Mouse (Mus musculus) right cerebral cortex, postnatal 36 days (tissue): ENCODE data around the gene Muc1.

Experiments
- DNase-seq, 2 experiments: peaks; one replicate each; pipeline ENCODE4 v3.0.0; 2022; ENCODE audit warnings: low spot score in 2 of 2, mixed read lengths in 1 of 2

The Muc1 gene

DNA sequence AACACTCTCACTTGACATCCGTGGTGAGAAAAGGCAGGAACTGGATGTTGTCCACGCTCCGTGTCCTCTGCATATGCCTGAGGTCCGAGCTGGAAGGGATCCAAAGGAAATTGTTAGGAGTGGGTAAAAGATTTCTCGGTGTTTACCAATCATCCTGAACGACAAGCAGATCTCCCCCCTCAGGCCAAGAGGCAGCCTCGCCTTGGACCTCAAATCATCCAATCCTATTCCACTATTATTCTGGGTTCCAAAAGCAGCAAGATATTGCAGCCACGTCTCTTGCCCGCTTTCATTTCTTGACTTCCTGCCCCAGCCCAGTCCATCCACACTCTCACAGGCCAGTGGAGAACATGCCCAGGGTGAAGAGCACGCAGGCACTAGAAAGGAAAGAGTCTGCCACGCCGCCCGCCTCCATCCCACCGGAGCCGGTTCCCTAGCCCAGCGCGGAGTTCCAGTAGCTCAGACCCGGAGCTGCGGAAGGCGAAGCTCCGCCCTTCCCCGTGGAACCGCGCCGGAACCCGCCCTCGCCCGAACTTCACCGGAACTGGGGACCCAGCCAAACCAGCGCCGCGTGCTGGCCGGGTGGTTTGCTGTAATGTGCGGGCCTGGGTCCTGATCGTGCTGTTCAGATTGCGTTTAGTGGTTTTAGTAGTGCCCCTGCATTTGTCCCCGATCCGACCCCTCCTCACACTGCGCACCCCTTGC lies 41.3 kb downstream of the Muc1 start, which contains the start of gene Slc50a1:
TSS of gene Slc50a1 (minus strand) at position 520 of the 705 bp plus-strand sequence.
- peak; percentile 73 to 77 for DNase-seq

DNA sequence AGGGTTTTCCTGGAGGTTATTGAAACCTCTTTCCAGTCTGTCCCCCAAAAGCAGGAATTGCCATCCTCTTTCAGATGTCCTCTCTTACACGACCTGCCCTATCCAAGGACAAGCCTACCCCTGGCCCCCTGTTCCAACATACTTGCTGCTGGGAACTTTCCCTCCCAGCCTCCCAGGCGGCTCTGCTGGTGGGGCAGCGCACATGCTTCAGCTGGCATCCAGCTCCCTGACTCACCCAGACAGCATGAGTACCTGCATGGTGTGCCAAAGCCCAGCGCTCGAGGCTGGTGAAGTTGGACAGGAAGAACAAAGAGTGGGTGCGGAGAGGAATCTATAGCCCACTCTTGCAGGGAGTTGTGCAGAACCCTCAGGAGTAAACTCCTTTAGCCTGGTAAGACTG lies 42.0 kb downstream of the Muc1 start:
- DNase-seq: peak; percentile 73 to 76

DNA sequence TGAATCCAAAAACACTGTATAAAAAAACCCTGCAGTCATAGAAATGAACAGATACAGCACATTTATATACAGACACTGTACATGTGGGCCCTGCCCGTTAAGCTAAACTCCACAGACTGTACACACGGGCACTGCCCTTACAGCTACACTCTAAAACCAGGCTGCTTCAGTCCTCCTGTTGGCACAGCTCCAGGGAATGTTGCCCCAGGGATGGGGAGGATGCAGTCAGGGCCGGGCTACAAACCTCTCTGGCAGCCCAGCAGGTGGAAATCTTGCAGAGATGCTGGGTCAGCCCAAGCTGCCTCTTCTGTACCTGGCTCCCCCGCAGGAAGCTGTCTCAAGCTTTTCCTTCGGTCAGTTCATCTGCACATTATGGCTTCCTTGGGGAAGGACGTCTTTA lies 42.9 kb downstream of the Muc1 start:
- DNase-seq: no peak

DNA sequence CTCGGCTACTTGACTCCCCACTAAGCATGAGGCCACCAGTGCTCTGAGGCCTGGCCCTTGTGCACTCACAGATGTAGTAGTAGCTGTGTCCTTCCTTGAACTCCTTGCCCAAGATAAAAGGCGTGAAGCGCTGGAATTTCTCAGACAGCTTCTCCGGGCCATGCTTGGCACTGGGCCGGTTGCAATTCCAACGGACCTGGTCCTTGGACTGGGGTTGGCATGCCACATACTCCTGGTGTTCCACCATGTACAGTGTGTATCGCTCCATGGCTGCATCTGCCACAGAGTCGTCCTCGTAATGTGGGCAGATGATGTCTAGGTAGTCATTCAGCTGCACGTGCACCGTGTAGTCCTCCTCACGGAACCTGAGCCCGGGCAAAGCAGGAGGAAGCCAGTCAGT lies 47.2 kb downstream of the Muc1 start:
- DNase-seq: no peak

DNA sequence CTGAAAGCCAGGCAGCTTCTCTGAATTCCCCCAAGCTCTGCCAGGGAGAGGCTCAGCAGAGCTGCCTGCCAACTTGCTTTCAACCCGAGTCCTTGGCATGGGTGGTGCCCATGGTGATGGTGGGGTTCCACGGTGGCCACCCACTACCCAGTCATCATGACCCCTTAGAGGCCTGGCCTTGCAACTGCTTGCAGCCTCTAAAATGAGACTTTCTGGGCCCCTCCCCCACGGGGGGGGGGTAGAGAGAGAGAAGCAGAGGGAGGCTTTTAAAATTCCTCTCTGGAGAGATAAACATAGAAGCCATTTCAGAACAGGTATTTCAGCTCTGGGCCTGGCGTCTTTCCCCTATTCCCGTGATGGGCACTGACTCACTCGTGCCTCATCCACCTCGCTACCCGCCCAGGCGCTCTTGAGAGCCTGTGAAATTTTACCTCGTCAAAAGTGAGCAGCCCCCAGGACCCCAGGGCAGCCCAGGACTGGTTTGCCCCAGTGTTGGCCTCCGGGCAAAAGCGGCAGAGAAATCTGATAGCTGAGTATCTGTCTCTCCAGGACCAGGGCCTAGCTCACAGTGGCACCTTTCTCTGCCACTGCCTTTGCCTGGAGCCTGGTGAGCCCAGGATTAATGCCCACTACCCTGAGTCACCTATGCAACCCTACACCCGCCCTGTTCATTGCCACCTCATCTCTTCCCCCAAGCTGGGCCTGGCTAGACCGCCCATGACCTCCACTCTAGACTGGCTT lies 48.6 kb downstream of the Muc1 start:
- peak in 1 of 2 experiments; percentile 22 for DNase-seq

DNA sequence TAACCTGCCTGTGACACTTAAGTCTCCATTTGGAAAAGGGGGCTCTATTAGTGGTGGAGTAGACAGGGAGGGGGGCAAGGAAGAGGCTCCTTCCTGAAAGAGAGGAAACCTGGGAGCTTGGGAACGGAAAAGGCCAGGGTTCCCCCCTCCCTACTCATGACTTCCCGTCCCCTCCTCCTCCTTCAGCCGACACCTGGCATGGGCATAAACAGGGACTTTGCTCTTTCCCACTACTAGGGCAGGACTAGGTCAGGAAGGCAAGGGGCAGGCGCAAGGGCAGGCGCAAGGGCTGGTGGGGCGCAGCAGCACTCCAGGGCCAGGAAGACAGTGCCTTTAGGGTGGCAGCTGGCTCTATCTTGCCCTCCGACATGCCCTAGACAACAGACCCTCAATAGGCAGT lies 49.2 kb downstream of the Muc1 start:
- no peak for DNase-seq

DNA sequence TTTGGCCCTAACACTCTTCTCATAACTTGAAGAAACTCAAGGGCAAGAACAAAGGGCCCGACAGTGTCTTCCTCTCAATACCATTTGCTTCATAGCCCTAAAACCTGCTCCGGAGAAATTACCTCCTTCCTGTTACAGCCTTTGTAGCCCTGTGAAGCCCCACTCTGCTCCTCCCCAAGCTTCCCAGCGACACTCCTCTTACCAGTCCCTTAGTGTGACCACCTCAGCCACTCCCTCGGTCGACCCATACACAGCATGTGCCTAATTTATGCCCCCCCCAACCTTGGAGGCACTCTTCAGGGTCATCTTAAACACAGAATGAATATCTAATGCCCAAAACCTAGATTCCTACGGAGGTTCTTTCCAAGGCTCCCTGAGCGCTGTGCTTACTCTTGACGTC lies 49.8 kb downstream of the Muc1 start:
- no peak for DNase-seq

DNA sequence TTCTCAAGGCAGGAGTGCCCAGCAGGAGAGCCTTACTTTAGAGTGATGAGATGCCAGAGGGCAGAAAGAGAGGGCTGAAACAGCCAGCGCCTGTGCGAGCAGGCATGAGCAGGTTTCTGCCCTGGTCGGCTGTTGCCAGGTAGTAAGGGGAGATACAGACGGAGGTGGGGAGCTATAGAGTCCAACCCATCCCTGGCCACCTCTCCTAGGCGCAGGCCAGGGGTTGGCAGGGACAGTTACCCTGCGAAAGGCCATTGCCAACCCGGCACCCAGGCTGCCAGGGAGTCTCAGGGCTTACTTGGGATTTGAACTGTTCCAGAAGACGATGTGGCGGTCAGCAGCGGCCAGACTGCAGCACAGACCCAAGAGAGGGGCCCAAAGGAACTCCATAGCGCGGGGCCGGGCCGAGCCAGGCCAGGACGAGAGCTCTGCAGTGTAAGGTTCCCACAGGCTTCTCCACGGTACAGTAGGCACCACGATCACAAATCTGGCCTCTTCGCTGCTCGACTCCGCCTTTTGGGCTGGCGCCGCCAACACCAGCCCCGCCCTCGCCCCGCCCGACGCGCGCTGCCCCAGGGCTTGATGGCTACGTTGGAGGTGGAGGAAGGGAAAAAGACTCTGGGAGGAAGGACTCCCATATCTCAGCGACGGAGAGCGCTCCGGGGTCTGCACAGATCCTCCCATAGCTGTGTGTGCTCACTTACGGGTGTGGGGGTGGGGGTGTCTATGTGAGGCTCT lies 50.5 kb downstream of the Muc1 start:
- DNase-seq: peak; percentile 68 to 69

DNA sequence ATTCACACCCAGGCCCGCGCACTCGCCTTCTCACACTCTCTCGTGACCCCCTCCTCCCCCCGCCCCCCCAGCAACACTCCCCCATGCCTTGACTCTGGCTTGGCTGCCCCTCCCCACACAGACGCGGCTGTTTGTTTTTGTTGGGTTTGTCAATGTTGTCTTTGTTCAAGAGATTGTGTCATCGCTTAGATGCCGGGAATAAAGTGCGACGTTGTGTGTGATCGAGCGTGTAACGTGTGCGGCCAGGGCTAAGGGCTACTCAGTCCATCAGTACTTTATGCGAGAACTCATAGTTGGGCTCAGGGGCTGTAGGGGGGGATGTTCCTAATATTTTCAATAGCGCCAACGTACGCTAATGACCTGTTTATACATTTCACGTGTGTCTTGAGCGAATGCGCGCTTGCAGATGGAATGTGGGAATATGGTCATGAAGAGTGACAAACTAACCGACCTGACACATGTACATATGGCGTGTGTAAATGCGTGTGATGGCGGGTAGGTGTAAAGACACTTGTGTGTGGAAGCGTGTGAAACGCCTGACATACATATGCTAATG lies 51.3 kb downstream of the Muc1 start:
- DNase-seq: no peak

DNA sequence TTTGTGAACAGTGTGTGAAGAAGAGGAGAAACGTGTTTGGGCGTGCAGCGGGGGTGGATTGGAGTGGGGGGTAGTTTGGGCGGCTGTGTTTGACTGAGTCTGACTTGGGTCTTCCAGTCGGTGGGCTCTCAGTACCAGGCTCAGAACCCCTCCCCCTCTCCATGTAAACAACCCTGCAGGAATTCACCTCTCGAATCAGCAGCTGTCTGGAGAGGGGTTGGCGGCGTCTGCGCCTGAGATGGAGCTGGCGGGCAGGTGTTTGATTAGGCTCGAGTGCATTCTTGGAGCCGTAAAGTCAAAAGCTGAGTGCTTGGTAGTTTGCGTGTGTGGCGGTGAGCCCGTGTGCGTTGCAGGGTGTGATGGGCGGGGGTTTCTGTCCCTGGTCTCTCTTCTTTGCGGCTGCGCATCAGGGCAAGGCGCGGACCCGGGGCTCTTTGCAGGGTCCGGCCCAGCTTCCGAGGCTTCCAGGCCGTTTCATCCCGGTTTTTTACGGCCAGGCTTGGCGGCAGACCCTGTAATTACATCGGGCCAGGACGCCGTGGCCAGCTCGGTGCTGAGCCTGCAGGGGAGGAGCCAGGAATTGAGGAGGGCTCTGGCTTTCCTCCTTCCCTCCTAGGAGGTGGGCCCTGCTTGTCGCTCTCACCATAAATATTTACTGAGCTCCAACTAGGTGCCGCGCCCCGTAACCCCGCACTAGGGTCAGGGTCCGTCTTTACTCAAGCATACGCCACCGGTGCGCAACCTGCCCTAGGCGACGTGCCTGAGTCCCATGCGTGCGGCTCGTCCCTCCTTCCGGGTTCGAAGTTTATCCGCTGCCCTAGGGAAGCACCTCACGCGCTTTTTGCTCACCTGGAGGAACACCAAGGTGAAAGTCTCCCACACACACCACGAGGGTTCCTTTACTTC lies 52.0 kb downstream of the Muc1 start, which contains the start of gene Efna1:
TSS of gene Efna1 (minus strand) at position 537 of the 906 bp plus-strand sequence.
- peak in 1 of 2 experiments; percentile 23 for DNase-seq

DNA sequence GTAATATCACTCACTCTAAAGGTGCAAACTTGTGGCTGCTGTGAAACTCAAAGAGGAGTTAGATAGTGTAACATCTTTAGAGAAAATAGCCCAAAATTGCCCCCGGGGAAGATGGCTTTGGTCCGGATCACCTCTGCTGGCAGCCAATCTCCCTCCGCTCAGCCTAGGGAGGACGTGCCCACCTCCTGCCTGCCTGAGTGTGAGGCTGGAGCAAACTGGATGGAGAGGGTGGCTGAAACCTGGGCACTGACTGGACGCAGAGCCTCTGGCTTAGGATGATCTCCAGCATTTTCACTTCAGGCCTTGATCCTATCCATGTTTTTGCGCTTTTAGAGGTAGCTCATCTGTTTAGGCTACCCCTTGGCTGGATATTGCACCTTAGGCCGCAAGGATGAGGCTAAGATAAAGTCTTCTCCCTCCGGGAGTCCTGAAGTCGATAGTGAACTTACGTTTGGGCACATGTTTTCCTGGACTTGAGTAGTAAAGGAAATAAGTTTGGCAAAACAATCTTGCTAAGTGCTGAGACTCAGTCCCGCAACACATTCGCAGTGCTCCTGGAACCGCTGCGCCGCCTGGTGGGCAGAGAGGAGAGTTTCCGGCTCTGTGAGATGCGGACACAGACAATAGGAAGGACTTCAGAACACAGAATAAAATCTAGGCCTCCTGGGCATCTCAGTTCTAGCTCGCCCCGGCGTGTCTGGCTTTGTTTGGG lies 52.9 kb downstream of the Muc1 start:
- DNase-seq: peak in 1 of 2 experiments; percentile 52

DNA sequence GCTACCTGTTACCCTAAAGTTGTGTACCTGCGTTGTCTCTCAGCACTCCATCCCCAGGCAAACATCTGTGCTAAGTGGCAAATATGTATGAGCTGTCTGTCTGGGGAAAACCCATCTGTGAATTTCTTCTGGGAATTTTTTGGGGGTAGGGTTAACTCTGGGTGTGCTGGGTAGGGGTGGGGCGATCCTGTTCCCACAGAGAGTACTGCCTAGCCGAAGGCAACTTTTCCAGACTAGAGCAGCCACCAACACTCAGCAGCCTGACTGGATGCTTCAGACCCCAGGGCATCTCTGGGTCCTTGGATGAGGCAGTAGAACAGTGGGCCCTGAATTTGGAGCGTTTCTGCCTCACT lies 53.4 kb downstream of the Muc1 start:
- no peak for DNase-seq
